Mouse (Mus musculus): ENCODE results near the gene 5530401A14Rik. TPM values are rescaled to one million over a fixed set of nuclear protein-coding genes. Genes with fewer than 3 reads are reported as not detected.

Gene 5530401A14Rik
- polyA plus RNA-seq (2016; fragmentation: Nextera tagmentation; extraction: Ambion mirVana): 0.16 TPM in 1 of 2 replicates, not detected in the other

DNA sequence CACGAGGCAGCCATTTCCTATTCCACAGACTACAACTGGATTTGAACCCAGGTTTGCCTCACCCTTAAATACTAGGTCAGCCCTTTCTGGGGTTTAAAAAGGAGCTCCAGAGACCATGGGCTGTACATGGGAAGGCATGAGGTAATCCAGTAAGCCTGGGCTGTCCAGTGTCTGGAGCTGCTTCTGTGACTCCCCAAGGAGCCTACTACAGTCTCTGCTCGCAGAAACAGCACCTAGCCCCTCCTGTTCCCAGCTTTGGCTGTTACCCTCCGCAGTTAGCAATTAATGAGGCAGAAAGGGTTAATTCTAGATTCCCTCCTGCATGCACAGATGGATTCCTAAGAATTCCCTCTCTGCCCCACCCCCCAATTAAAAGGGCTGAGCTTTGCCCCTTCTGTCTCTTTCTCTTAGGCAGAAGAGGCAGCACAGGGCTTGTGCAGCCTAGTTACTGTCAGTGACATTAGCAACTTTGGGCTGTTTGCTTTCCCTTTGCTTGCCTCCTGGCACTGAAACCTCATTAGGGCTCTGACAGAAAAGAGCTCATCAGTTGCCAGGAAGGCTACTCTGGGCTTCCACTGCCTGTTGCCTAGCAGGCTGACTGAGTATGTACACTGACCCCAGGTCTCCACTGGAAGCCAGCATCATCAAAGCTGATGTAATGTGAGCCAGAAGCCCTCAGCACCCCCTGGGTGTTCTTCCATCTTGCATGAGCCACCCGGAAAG lies at the start of gene 5530401A14Rik:
Gene 5530401A14Rik, plus strand, starts transcription at position 424 of the 723 bp plus-strand sequence.
- Histone ChIP-seq H3K27me3 (ENCODE audit: low read depth, poor library complexity, severe bottlenecking) (no peaks in the 10 kb centered on the region), H3K36me3 (no peaks in the 10 kb centered on the region), H3K9me3 (replicated peaks) (no peaks in the 10 kb centered on the region), H3K4me3 (no peak within 1 kb of the TSS), H3K4me1 (peaks cover 34% of the 10 kb centered on the region), H3K27ac (replicated peaks) (peak within 1 kb of the TSS; percentile 61)
- whole genome bisulfite sequencing: 32% methylated on average over 4 of the region's 4 CpGs
- peak; percentile 45 for DNase-seq (ENCODE audit: low spot score)

GRCm38 (mm10) chr11:81814816-81815215 lies 45.7 kb upstream of the 5530401A14Rik start:
- Histone ChIP-seq H3K9me3 (replicated peaks) (no peaks in the 10 kb centered on the region), H3K4me3 (no peak overlapping the region), H3K27me3 (ENCODE audit: low read depth, poor library complexity, severe bottlenecking) (no peaks in the 10 kb centered on the region), H3K27ac (replicated peaks) (no peak overlapping the region), H3K4me1 (no peaks in the 10 kb centered on the region), H3K36me3 (no peaks in the 10 kb centered on the region)
- WGBS: 95% methylated on average over 1 of the region's 1 CpGs
- DNase-seq (ENCODE audit: low spot score): no peak

DNA sequence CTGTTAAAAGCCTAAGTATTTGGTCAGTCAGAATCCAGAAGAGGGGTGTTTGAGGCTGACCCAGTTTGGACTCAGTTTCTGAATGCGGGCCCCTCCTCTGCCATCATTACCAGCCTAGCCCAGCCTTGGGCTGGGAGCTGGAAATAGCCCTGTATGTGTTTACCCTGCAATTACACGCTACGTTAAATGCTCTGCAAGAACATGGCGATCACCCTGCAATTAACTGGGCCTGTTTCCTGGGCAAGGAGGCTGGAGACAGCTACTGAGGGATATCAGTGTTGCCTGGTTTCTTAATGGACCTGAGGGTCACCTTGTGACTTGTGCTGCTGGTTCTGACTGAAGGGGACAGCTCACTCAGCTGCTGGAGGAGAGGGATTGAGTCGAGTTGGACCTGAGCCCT lies 43.9 kb upstream of the 5530401A14Rik start:
- no peak for DNase-seq (ENCODE audit: low spot score)
- 76% methylated on average over 5 of the region's 5 CpGs for WGBS
- Histone ChIP-seq H3K36me3 (no peaks in the 10 kb centered on the region), H3K9me3 (replicated peaks) (no peaks in the 10 kb centered on the region), H3K4me3 (no peak overlapping the region), H3K4me1 (no peaks in the 10 kb centered on the region), H3K27me3 (ENCODE audit: low read depth, poor library complexity, severe bottlenecking) (no peaks in the 10 kb centered on the region), H3K27ac (replicated peaks) (no peak overlapping the region)

GRCm38 (mm10) chr11:81832381-81832780 lies 28.1 kb upstream of the 5530401A14Rik start:
- H3K4me3 ChIP-seq: no peak overlapping the region
- H3K4me1 ChIP-seq: peaks cover 5% of the 10 kb centered on the region; the same call in 1 of the 2 replicates
- H3K27me3 ChIP-seq (ENCODE audit: low read depth, poor library complexity, severe bottlenecking): no peaks in the 10 kb centered on the region
- no peaks in the 10 kb centered on the region for H3K9me3 ChIP-seq (replicated peaks)
- no peak overlapping the region for H3K27ac ChIP-seq (replicated peaks)
- no peak for DNase-seq (ENCODE audit: low spot score)
- WGBS: 44% methylated on average over 1 of the region's 1 CpGs
- H3K36me3 ChIP-seq: no peaks in the 10 kb centered on the region

- no peak for DNase-seq (ENCODE audit: low spot score)
- Histone ChIP-seq H3K9me3 (replicated peaks) (no peaks in the 10 kb centered on the region), H3K36me3 (no peaks in the 10 kb centered on the region), H3K27me3 (ENCODE audit: low read depth, poor library complexity, severe bottlenecking) (no peaks in the 10 kb centered on the region), H3K27ac (replicated peaks) (peak overlapping the region; percentile 33; the same call in 1 of the 2 replicates), H3K4me1 (peaks cover 3% of the 10 kb centered on the region; the same call in 1 of the 2 replicates), H3K4me3 (no peak overlapping the region)
- 77% methylated on average over 4 of the region's 4 CpGs for WGBS
Observed at GRCm38 (mm10) chr11:81838426-81838825, 22.0 kb upstream of the 5530401A14Rik start.

DNA sequence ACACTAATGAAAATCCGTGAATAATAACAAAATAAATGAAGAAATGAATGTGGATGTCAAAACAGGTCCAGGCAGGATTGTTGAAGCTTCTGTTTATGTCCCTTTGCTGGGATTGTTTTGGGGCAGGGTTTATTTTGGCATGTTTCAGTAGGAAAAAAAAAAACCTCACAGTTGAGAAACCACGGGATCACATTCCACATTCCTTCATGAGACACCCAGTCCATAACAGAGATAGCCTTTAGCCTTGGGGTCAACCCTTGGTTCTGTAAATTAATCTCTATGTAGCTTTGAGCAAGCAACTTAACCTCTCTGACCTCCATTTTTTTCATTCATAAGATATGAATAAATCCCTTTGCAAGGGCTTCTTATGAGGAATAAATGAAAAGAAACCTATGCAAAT lies 19.5 kb upstream of the 5530401A14Rik start:
- no peaks in the 10 kb centered on the region for H3K9me3 ChIP-seq (replicated peaks)
- H3K4me3 ChIP-seq: no peak overlapping the region
- H3K36me3 ChIP-seq: no peaks in the 10 kb centered on the region
- WGBS: 67% methylated on average over 2 of the region's 2 CpGs
- no peak overlapping the region for H3K27ac ChIP-seq (replicated peaks)
- DNase-seq (ENCODE audit: low spot score): no peak
- H3K4me1 ChIP-seq: peaks cover 6% of the 10 kb centered on the region; the same call in 1 of the 2 replicates
- H3K27me3 ChIP-seq (ENCODE audit: low read depth, poor library complexity, severe bottlenecking): no peaks in the 10 kb centered on the region

GRCm38 (mm10) chr11:81845010-81845685 lies 15.3 kb upstream of the 5530401A14Rik start:
- H3K36me3 ChIP-seq: no peaks in the 10 kb centered on the region
- H3K27ac ChIP-seq (replicated peaks): no peak overlapping the region
- no peak overlapping the region for H3K4me3 ChIP-seq
- 79% methylated on average over 5 of the region's 5 CpGs for WGBS
- DNase-seq (ENCODE audit: low spot score): no peak
- no peaks in the 10 kb centered on the region for H3K27me3 ChIP-seq (ENCODE audit: low read depth, poor library complexity, severe bottlenecking)
- H3K9me3 ChIP-seq (replicated peaks): no peaks in the 10 kb centered on the region
- H3K4me1 ChIP-seq: peaks cover 10% of the 10 kb centered on the region; the same call in 1 of the 2 replicates

GRCm38 (mm10) chr11:81845686-81846036 lies 14.8 kb upstream of the 5530401A14Rik start:
- no peak overlapping the region for H3K4me3 ChIP-seq
- no peaks in the 10 kb centered on the region for H3K36me3 ChIP-seq
- peaks cover 15% of the 10 kb centered on the region for H3K4me1 ChIP-seq
- no peaks in the 10 kb centered on the region for H3K27me3 ChIP-seq (ENCODE audit: low read depth, poor library complexity, severe bottlenecking)
- DNase-seq (ENCODE audit: low spot score): no peak
- no peak overlapping the region for H3K27ac ChIP-seq (replicated peaks)
- no peaks in the 10 kb centered on the region for H3K9me3 ChIP-seq (replicated peaks)
- 81% methylated on average over 3 of the region's 3 CpGs for WGBS

DNA sequence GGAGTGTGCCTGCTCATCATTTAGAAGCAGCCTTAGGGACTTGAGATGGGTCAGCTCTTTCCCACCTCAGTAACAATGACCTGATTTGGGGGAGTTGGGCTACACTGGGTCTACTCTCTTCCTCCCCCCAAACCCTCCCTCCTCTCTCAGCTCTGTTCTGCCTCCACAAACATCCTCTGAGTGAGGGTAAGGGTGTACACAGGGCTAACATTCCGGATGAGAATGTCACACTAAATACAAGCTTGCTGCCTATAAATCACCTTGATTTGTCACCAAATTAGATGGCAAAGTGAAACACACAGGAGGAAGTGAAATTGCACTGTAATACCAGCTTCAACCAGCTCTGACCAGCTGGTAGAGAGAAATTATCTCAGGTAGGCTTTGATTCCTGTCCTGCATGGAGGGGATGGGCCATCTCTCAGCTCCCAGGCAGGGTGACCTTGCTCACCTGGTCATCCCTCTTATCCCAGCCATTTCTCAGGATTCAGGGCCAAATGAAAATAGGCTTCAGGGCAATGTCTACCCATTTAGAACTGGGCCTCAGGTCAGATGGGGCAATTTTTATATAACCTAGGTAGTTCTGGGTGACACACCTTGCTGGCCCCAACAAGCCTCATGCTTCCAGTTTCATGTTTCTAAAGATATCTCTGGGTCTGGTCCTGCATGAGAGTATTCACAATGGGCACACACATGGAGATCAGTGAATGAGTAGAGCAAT lies 12.5 kb upstream of the 5530401A14Rik start:
- 89% methylated on average over 1 of the region's 1 CpGs for WGBS

DNA sequence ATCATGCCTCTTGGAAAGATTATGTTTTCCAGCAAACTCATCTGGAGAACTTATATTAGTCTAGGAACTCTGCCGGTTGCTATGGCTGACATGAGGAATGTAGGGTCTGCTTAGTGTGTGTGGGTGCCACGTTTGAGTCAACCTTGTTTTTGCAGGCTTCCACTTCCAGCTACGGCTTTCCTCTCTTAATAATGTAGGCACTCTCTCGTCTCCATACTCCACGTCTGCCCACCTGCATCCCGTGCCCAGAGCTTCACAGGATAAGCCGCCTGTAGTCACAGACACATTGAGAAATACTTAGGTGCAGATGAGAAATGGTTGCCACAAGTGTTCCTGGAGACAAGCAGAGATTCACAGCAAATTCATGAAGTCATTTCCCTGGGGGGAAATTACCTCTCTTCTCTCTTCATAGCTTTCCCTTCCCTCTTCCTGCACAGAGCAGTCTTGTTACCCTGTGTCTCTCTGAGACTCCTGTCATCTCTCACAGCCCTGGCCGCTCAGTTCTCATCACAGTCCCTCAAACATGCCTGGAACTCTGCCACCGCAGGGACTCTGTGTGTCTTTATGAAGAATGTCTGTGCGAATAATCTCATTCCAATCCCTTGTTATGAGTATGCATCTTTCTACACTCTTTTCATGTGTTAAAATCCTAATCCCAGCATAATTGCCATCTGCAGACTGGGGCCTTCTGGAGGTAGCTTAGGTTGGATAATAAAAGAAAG lies 5.3 kb downstream of the 5530401A14Rik start:
- H3K27ac ChIP-seq (replicated peaks): no peak overlapping the region; the same call in 1 of the 2 replicates
- no peaks in the 10 kb centered on the region for H3K36me3 ChIP-seq
- no peak overlapping the region for H3K4me3 ChIP-seq
- no peak for DNase-seq (ENCODE audit: low spot score)
- 70% methylated on average over 10 of the region's 10 CpGs for WGBS
- H3K4me1 ChIP-seq: peaks cover 34% of the 10 kb centered on the region
- H3K27me3 ChIP-seq (ENCODE audit: low read depth, poor library complexity, severe bottlenecking): no peaks in the 10 kb centered on the region
- no peaks in the 10 kb centered on the region for H3K9me3 ChIP-seq (replicated peaks)

More for the DNA sequence above, 12.5 kb upstream of the 5530401A14Rik start:
- DNase-seq (ENCODE audit: low spot score): no peak
- H3K4me3 ChIP-seq: no peak overlapping the region
- H3K27me3 ChIP-seq (ENCODE audit: low read depth, poor library complexity, severe bottlenecking): no peaks in the 10 kb centered on the region
- H3K36me3 ChIP-seq: no peaks in the 10 kb centered on the region
- H3K27ac ChIP-seq (replicated peaks): no peak overlapping the region
- H3K9me3 ChIP-seq (replicated peaks): no peaks in the 10 kb centered on the region
- peaks cover 21% of the 10 kb centered on the region for H3K4me1 ChIP-seq

DNA sequence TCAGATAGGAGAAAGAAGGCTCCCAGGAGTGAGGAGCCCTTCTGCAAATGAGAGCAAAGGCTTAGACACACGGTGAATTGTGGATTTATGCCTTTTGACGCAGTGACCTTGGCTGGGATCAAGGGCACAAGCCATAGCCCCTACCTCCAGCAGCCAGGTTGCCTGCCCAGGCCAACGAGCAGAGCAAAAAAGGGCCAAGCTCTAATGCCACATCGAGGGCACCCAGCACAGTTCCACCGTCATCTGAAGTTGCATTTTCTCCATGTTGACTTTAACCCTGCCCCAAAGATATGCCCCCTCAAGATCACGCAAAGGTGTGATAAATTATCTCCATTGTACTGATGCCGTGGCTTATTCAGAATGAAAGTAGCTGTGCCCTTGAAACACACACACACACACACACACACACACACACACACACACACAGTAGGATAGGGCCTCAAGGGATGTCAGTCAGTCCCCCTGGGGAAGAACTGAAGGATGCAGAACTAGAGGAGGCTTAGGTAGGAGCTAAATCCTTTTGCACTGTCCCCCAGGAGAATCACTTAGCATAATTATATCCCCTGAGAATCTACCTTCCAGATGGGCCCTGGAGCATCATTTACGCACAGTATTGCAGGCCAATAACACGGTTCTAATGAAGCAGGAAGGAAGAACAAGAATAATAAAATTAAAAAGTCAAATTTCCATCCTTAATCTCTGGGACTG lies 11.2 kb downstream of the 5530401A14Rik start:
- Histone ChIP-seq H3K9me3 (replicated peaks) (no peaks in the 10 kb centered on the region), H3K36me3 (no peaks in the 10 kb centered on the region), H3K4me1 (peaks cover 12% of the 10 kb centered on the region), H3K4me3 (no peak overlapping the region), H3K27ac (replicated peaks) (no peak overlapping the region), H3K27me3 (ENCODE audit: low read depth, poor library complexity, severe bottlenecking) (no peaks in the 10 kb centered on the region)
- DNase-seq (ENCODE audit: low spot score): no peak
- WGBS: 67% methylated on average over 9 of the region's 9 CpGs

GRCm38 (mm10) chr11:81896511-81896910 lies 36.0 kb downstream of the 5530401A14Rik start:
- Histone ChIP-seq H3K27ac (replicated peaks) (no peak overlapping the region), H3K4me3 (no peak overlapping the region), H3K36me3 (no peaks in the 10 kb centered on the region), H3K4me1 (peaks cover 22% of the 10 kb centered on the region), H3K9me3 (replicated peaks) (no peaks in the 10 kb centered on the region), H3K27me3 (ENCODE audit: low read depth, poor library complexity, severe bottlenecking) (0 out of 2 replicates have a peak, but pooled peaks cover 3% of the 10 kb centered on the region)
- no peak for DNase-seq (ENCODE audit: low spot score)
- 88% methylated on average over 6 of the region's 6 CpGs for WGBS
